Mouse (Mus musculus) fibroblast of lung, adult 2 months (primary cell): ENCODE results near the gene Zfp644.
"Not testable (repeated sequence)": the region's sequence is repeated elsewhere in the genome, so short reads cannot be mapped to it uniquely, and the experiment has no call there.

ENCODE experiments used
- DNase-seq: peaks from one replicate; pipeline ENCODE4 v3.0.0-alpha.2; 2011; ENCODE audit warnings: low read depth

The Zfp644 gene

GRCm38 (mm10) chr5:106696396-106697337 lies at the start of gene Zfp644:
Zfp644 (minus strand) TSS chr5:106697287.
- peak; percentile 67 for DNase-seq

GRCm38 (mm10) chr5:106739716-106740115 lies 42.6 kb upstream of the Zfp644 start:
- no peak for DNase-seq

- no peak for DNase-seq
Measured at GRCm38 (mm10) chr5:106723487-106723886, 26.4 kb upstream of the Zfp644 start.

GRCm38 (mm10) chr5:106722771-106723170 lies 25.7 kb upstream of the Zfp644 start:
- no peak for DNase-seq

GRCm38 (mm10) chr5:106711870-106712277 lies 14.8 kb upstream of the Zfp644 start:
- no peak for DNase-seq

- no peak for DNase-seq
Measured at GRCm38 (mm10) chr5:106711220-106711726, 14.2 kb upstream of the Zfp644 start.

- DNase-seq: no peak
Measured at GRCm38 (mm10) chr5:106710611-106711010, 13.5 kb upstream of the Zfp644 start.

GRCm38 (mm10) chr5:106710085-106710409 lies 13.0 kb upstream of the Zfp644 start:
- DNase-seq: no peak

- no peak for DNase-seq
Measured at GRCm38 (mm10) chr5:106709388-106710084, 12.4 kb upstream of the Zfp644 start.

- DNase-seq: no peak
Measured at GRCm38 (mm10) chr5:106706363-106706762, 9.3 kb upstream of the Zfp644 start.

- DNase-seq: no peak
Measured at GRCm38 (mm10) chr5:106705162-106705561, 8.1 kb upstream of the Zfp644 start.

- DNase-seq: peak; percentile 20
Measured at GRCm38 (mm10) chr5:106695681-106696395, 1.2 kb downstream of the Zfp644 start.

GRCm38 (mm10) chr5:106695141-106695540 lies 1.9 kb downstream of the Zfp644 start:
- peak; percentile 2 for DNase-seq

- DNase-seq: no peak
Measured at GRCm38 (mm10) chr5:106694683-106695082, 2.4 kb downstream of the Zfp644 start.

- DNase-seq: peak; percentile 11
Measured at GRCm38 (mm10) chr5:106693034-106693433, 4.1 kb downstream of the Zfp644 start.

GRCm38 (mm10) chr5:106680636-106681458 lies 16.2 kb downstream of the Zfp644 start:
- DNase-seq: no peak

GRCm38 (mm10) chr5:106679659-106680058 lies 17.4 kb downstream of the Zfp644 start:
- DNase-seq: no peak

GRCm38 (mm10) chr5:106678823-106679222 lies 18.3 kb downstream of the Zfp644 start:
- not testable (repeated sequence) for DNase-seq

- no peak for DNase-seq
Measured at GRCm38 (mm10) chr5:106676784-106677183, 20.3 kb downstream of the Zfp644 start.

GRCm38 (mm10) chr5:106672597-106672996 lies 24.5 kb downstream of the Zfp644 start:
- DNase-seq: no peak

GRCm38 (mm10) chr5:106671893-106672292 lies 25.2 kb downstream of the Zfp644 start:
- no peak for DNase-seq
